Mouse (Mus musculus): ENCODE results near the gene Car8.

Gene Car8

GRCm38 (mm10) chr4:8212873-8213569 is 25.8 kb downstream of the Car8 start:
- Histone ChIP-seq H3K9me3 (ENCODE audit: low read length) (no peaks in the 10 kb centered on the region), H3K36me3 (ENCODE audit: insufficient read depth, low read length) (no peaks in the 10 kb centered on the region), H3K27me3 (ENCODE audit: insufficient read depth, low read length) (no peaks in the 10 kb centered on the region), H3K4me1 (replicated peaks; ENCODE audit: low read depth, low read length) (peaks cover 27% of the 10 kb centered on the region), H3K4me3 (replicated peaks; ENCODE audit: low read length) (no peak overlapping the region)
- TF ChIP-seq POU5F1 (IDR thresholded peaks at IDR 0.05; ENCODE audit: borderline replicate concordance, low read length) (no peak), NANOG (IDR thresholded peaks at IDR 0.05; ENCODE audit: borderline replicate concordance, low read length) (no peak), CTCF (conservative IDR thresholded peaks at IDR 0.05; ENCODE audit: low read length) (no peak)

GRCm38 (mm10) chr4:8210452-8210851 is 28.4 kb downstream of the Car8 start:
- TF ChIP-seq CTCF (conservative IDR thresholded peaks at IDR 0.05; ENCODE audit: low read length) (no peak), POU5F1 (IDR thresholded peaks at IDR 0.05; ENCODE audit: borderline replicate concordance, low read length) (no peak), NANOG (IDR thresholded peaks at IDR 0.05; ENCODE audit: borderline replicate concordance, low read length) (no peak)
- H3K4me3 ChIP-seq (replicated peaks; ENCODE audit: low read length) = no peak overlapping the region
- no peaks in the 10 kb centered on the region for H3K36me3 ChIP-seq (ENCODE audit: insufficient read depth, low read length)
- no peaks in the 10 kb centered on the region for H3K9me3 ChIP-seq (ENCODE audit: low read length)
- no peaks in the 10 kb centered on the region for H3K27me3 ChIP-seq (ENCODE audit: insufficient read depth, low read length)
- H3K4me1 ChIP-seq (replicated peaks; ENCODE audit: low read depth, low read length) = peaks cover 7% of the 10 kb centered on the region

DNA sequence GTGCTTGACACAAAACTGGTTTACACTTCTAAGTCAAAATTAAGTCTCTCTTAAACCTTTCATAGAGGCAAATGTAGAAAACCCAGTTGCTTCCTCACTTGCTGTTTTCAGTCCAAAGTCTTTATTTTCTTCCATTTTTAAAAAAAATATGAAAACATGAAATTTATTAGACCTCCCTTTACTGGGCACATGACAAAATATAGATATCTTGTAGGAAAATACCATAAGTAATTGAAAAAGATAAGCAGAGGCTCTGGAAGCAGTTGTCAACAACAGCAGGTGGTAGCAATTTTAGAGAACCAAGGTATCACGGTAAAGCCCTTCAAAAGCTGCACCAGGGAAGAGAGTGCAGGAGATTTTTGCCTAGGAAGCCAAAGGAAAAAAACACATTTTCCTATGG is 30.9 kb downstream of the Car8 start:
- Histone ChIP-seq H3K36me3 (ENCODE audit: insufficient read depth, low read length) (no peaks in the 10 kb centered on the region), H3K4me1 (replicated peaks; ENCODE audit: low read depth, low read length) (no peaks in the 10 kb centered on the region), H3K9me3 (ENCODE audit: low read length) (no peaks in the 10 kb centered on the region), H3K27me3 (ENCODE audit: insufficient read depth, low read length) (no peaks in the 10 kb centered on the region), H3K4me3 (replicated peaks; ENCODE audit: low read length) (no peak overlapping the region)
- no peak for TF ChIP-seq POU5F1 (IDR thresholded peaks at IDR 0.05; ENCODE audit: borderline replicate concordance, low read length)
- no peak for TF ChIP-seq CTCF (conservative IDR thresholded peaks at IDR 0.05; ENCODE audit: low read length)
- TF ChIP-seq NANOG (IDR thresholded peaks at IDR 0.05; ENCODE audit: borderline replicate concordance, low read length) = no peak

DNA sequence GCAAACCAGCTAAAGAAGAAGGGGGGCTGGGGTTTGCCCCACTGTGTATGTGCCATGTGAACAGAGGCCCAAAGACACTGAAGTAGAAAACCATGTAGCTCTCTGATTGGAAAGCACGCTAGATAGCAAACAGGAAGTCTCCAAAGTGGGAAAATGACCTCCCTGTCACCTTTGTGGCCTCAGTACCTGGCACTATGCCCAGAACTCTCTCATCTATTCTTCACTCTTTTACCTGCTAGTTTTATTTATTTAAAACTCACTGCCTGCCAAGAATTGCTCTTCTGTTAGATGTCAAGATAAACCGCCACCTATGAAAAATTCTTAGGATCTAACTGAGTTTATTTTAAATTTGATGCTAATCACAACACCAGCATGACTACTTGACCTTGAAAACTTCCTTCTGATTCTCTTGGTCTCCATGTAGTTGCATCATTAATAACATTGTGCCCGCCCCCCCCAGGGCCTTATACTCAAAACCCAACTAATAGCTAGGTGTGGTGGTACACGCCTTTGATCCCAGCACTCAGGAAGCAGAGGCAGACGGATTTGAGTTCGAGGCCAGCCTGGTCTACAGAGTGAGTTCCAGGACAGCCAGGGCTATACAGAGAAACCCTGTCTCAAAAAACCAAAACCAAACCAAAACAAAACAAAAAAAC is 31.8 kb downstream of the Car8 start:
- no peaks in the 10 kb centered on the region for H3K9me3 ChIP-seq (ENCODE audit: low read length)
- H3K36me3 ChIP-seq (ENCODE audit: insufficient read depth, low read length) = no peaks in the 10 kb centered on the region
- no peak overlapping the region for H3K4me3 ChIP-seq (replicated peaks; ENCODE audit: low read length)
- TF ChIP-seq CTCF (conservative IDR thresholded peaks at IDR 0.05; ENCODE audit: low read length) (no peak), NANOG (IDR thresholded peaks at IDR 0.05; ENCODE audit: borderline replicate concordance, low read length) (no peak), POU5F1 (IDR thresholded peaks at IDR 0.05; ENCODE audit: borderline replicate concordance, low read length) (no peak)
- no peaks in the 10 kb centered on the region for H3K27me3 ChIP-seq (ENCODE audit: insufficient read depth, low read length)
- no peaks in the 10 kb centered on the region for H3K4me1 ChIP-seq (replicated peaks; ENCODE audit: low read depth, low read length)

DNA sequence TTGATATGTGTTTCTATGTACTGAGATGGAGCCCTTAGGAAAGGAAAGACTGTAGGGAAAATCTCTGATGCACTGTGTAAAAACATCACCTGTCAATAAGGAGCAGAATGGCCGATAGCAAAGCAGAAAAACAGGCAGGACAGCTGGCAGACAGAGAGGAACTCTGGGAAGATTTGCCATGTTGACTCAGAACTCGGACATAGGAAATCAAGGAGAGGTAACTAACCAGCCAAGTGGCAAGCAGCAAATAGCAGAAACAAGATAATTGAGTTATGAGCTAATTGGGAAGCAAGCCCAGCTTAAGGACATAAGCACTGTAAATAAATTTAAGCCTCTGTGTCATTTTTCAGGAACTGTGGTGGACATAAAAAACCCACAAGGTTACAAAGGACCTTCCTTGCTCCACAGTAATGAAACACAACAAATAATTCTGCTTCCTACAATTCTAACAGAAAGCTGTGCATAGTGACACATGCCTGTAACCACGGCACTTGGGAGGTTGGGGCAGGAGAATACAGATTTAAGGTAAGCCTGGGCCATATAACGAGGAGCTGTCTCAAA is 33.7 kb downstream of the Car8 start:
- TF ChIP-seq NANOG (IDR thresholded peaks at IDR 0.05; ENCODE audit: borderline replicate concordance, low read length) (no peak), POU5F1 (IDR thresholded peaks at IDR 0.05; ENCODE audit: borderline replicate concordance, low read length) (no peak), CTCF (conservative IDR thresholded peaks at IDR 0.05; ENCODE audit: low read length) (no peak)
- peaks cover 2% of the 10 kb centered on the region; the same call in 1 of the 2 replicates for H3K9me3 ChIP-seq (ENCODE audit: low read length)
- no peaks in the 10 kb centered on the region for H3K27me3 ChIP-seq (ENCODE audit: insufficient read depth, low read length)
- no peak overlapping the region for H3K4me3 ChIP-seq (replicated peaks; ENCODE audit: low read length)
- H3K36me3 ChIP-seq (ENCODE audit: insufficient read depth, low read length) = no peaks in the 10 kb centered on the region
- H3K4me1 ChIP-seq (replicated peaks; ENCODE audit: low read depth, low read length) = no peaks in the 10 kb centered on the region

DNA sequence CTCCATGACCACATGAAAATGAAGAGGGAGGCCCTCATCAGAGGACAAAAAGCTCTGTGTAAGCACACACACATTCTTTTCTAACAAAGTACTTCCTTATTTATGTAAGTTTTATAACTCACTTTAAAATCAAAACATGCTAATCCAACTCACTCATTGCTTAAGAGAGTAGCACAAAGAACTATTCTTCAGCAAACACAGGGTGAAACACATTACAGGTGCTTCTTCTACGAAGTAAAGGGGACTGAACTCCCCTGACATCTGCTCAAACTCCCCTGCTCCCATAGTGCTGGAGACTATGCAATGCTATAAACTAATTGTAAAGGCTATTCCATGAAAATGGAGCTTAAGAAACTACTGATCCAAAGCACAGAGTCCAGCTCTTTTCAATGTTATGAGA is 35.5 kb downstream of the Car8 start:
- H3K36me3 ChIP-seq (ENCODE audit: insufficient read depth, low read length) = no peaks in the 10 kb centered on the region
- TF ChIP-seq POU5F1 (IDR thresholded peaks at IDR 0.05; ENCODE audit: borderline replicate concordance, low read length) = no peak
- TF ChIP-seq NANOG (IDR thresholded peaks at IDR 0.05; ENCODE audit: borderline replicate concordance, low read length) = no peak
- no peak for TF ChIP-seq CTCF (conservative IDR thresholded peaks at IDR 0.05; ENCODE audit: low read length)

GRCm38 (mm10) chr4:8201631-8202030 is 37.2 kb downstream of the Car8 start:
- Histone ChIP-seq H3K27me3 (ENCODE audit: insufficient read depth, low read length) (no peaks in the 10 kb centered on the region), H3K4me1 (replicated peaks; ENCODE audit: low read depth, low read length) (no peaks in the 10 kb centered on the region), H3K36me3 (ENCODE audit: insufficient read depth, low read length) (no peaks in the 10 kb centered on the region), H3K4me3 (replicated peaks; ENCODE audit: low read length) (no peak overlapping the region), H3K9me3 (ENCODE audit: low read length) (peaks cover 2% of the 10 kb centered on the region; the same call in 1 of the 2 replicates)
- no peak for TF ChIP-seq CTCF (conservative IDR thresholded peaks at IDR 0.05; ENCODE audit: low read length)
- no peak for TF ChIP-seq NANOG (IDR thresholded peaks at IDR 0.05; ENCODE audit: borderline replicate concordance, low read length)
- no peak for TF ChIP-seq POU5F1 (IDR thresholded peaks at IDR 0.05; ENCODE audit: borderline replicate concordance, low read length)

More for the DNA sequence above, 35.5 kb downstream of the Car8 start:
- peaks cover 2% of the 10 kb centered on the region; the same call in 1 of the 2 replicates for H3K9me3 ChIP-seq (ENCODE audit: low read length)
- H3K4me3 ChIP-seq (replicated peaks; ENCODE audit: low read length) = no peak overlapping the region
- no peaks in the 10 kb centered on the region for H3K27me3 ChIP-seq (ENCODE audit: insufficient read depth, low read length)
- no peaks in the 10 kb centered on the region for H3K4me1 ChIP-seq (replicated peaks; ENCODE audit: low read depth, low read length)

GRCm38 (mm10) chr4:8200081-8200480 is 38.8 kb downstream of the Car8 start:
- TF ChIP-seq POU5F1 (IDR thresholded peaks at IDR 0.05; ENCODE audit: borderline replicate concordance, low read length) = no peak
- no peak for TF ChIP-seq CTCF (conservative IDR thresholded peaks at IDR 0.05; ENCODE audit: low read length)
- no peak for TF ChIP-seq NANOG (IDR thresholded peaks at IDR 0.05; ENCODE audit: borderline replicate concordance, low read length)
- no peaks in the 10 kb centered on the region for H3K36me3 ChIP-seq (ENCODE audit: insufficient read depth, low read length)
- H3K27me3 ChIP-seq (ENCODE audit: insufficient read depth, low read length) = no peaks in the 10 kb centered on the region
- no peaks in the 10 kb centered on the region for H3K4me1 ChIP-seq (replicated peaks; ENCODE audit: low read depth, low read length)
- peaks cover 2% of the 10 kb centered on the region; the same call in 1 of the 2 replicates for H3K9me3 ChIP-seq (ENCODE audit: low read length)
- no peak overlapping the region for H3K4me3 ChIP-seq (replicated peaks; ENCODE audit: low read length)
